Mouse (Mus musculus): ENCODE results near the gene Gm10959. TPM values are rescaled to one million over a fixed set of nuclear protein-coding genes. Genes with fewer than 3 reads are reported as not detected.
"Not testable (repeated sequence)": the region's sequence is repeated elsewhere in the genome, so short reads cannot be mapped to it uniquely, and the experiment has no call there.

Gm10959 gene
- not detected in 2 replicates for polyA plus RNA-seq (2015; fragmentation: Nextera tagmentation; extraction: Ambion mirVana)

GRCm38 (mm10) chr3:122919260-122919659 lies at the start of gene Gm10959:
Gene Gm10959, minus strand, starts transcription at chr3:122919360.
- no peak for DNase-seq (ENCODE audit: low spot score)

- no peak for DNase-seq (ENCODE audit: low spot score)
These were observed 49.2 kb upstream of the Gm10959 start for GRCm38 (mm10) chr3:122968391-122968790.

GRCm38 (mm10) chr3:122964301-122964700 lies 45.1 kb upstream of the Gm10959 start:
- no peak for DNase-seq (ENCODE audit: low spot score)

GRCm38 (mm10) chr3:122950129-122950528 lies 31.0 kb upstream of the Gm10959 start:
- no peak for DNase-seq (ENCODE audit: low spot score)

- DNase-seq (ENCODE audit: low spot score) = no peak
These were observed 24.3 kb upstream of the Gm10959 start for GRCm38 (mm10) chr3:122943387-122943890.

- DNase-seq (ENCODE audit: low spot score) = peak; percentile 56
These were observed 20.1 kb upstream of the Gm10959 start for GRCm38 (mm10) chr3:122939215-122939614.

DNA sequence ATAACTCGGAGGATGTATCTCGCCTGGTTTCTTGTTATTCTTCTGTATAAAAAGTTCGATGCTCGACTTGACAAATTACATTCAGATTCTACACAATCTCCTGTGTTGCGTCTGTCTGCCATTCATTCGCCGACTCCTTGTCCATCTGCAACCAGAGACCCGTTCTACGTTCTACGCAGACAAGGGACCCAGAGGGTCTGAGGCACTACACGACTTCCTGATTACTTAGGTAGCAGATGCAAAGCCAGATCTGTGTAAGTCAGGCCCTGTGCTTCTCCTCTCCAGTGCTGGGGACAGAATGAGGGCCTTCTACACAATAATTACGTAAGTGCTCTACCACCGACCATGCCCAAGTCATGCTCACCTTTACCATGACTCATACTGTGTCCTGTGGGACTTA lies 18.0 kb upstream of the Gm10959 start:
- not testable (repeated sequence) for DNase-seq (ENCODE audit: low spot score)

DNA sequence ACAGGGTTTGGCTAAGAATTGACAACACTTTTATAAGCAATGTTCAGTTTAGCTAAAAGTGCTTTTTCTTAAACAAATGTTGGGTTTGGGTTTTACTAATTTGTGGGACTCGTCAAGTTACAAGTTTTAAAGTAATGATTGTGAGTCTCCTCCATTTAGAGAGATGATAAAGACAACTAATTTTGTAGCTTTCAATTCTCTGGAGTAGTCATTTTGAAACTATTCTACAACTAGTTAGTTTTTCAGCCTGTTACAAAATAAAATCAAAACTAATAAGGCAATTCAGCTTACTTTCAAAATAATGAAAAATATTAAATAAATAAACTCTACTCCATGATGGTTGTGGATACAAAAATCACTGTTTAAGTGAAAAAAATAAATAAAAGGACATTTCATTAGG lies 13.3 kb upstream of the Gm10959 start:
- DNase-seq (ENCODE audit: low spot score) = no peak

GRCm38 (mm10) chr3:122929723-122930122 lies 10.6 kb upstream of the Gm10959 start:
- DNase-seq (ENCODE audit: low spot score) = no peak

- DNase-seq (ENCODE audit: low spot score) = peak; percentile 95
These were observed 5.1 kb upstream of the Gm10959 start, which contains the start of gene 1810037I17Rik for GRCm38 (mm10) chr3:122924009-122924914. Gene 1810037I17Rik, plus strand, starts transcription at chr3:122924203.

GRCm38 (mm10) chr3:122923147-122923546 lies 4.0 kb upstream of the Gm10959 start:
- DNase-seq (ENCODE audit: low spot score) = no peak

- no peak for DNase-seq (ENCODE audit: low spot score)
These were observed 2.7 kb upstream of the Gm10959 start for GRCm38 (mm10) chr3:122921676-122922527.

DNA sequence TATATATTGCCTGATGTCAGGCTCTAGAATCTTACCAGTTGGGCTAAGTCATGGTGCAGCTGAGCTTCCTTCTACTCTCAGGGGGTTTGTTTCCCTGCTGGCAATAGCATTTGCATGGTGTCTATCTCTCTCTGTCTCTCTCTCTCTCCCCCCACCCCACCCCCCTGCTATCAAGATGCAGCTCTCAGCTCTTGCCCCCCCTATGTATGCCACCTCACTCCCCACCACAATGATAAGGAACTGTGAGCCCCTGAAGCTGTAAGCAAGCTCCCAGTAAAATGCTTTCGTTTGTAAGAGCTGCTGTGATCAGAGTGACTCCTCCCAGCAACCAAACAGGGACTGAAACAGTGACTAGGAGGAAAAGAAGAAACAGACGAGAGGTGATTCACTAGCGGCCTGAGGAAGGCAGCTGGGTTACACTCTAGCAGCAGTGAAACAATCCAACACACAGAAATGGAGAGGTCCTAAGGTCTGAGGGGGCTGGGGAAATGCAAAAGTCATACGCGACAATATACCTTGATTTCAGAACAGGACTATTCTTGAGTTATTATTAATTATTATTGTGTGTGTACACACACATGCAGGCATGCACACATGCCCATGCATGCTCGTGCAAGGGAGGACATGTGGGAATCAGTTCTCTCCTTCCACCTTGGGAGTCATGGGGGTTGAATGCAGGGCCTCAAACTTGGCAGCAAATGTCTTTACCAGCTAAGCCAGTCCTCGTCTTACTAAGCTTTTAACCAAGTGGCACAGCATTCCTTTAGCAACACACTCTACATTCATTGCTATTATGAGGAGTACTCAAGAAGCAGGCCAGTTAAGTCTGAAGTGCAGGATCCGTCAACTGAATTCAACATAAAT lies 1.6 kb upstream of the Gm10959 start:
- no peak for DNase-seq (ENCODE audit: low spot score)

- no peak for DNase-seq (ENCODE audit: low spot score)
These were observed 488 bp downstream of the Gm10959 start for GRCm38 (mm10) chr3:122918672-122919071.

DNA sequence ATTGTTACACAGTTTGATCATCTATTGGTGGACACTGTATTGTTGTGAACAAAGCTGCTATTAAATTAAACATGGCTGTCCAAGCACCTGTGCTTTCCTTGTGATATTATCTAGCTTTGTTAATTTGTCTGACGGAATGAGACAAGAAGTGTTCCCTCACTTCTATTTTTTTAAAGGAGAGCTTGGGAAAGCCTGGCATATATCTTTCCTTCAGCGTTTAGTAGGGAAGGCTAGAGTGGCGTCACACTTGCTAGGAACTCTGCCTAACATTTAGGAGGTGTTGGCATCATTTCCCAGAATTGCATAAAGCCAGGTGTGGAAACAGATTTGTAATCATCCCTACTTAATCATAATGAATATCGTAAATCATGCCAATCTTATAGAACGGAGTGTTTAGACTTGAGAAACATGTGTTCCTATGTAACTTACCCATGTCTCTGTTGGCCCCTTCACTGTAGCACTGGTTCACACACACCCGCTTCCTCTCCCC lies 2.9 kb downstream of the Gm10959 start:
- no peak for DNase-seq (ENCODE audit: low spot score)

DNA sequence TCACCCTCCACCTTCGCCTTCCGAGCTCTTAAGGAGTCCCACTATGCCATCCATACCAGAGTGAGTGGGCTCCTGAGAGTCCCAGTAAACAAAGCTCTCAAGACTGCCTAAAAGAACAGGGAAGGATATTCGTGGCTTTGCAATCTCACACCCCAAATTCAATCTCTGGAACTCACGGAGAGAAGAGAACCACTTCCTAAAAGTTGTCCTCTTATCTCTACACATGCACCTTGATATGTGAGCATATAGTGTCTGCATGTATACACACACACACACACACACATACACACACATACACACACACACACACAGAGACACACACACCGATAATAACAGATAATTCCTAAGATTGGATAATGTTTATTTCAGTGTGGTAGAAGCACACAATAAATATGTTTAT lies 3.7 kb downstream of the Gm10959 start:
- no peak for DNase-seq (ENCODE audit: low spot score)

DNA sequence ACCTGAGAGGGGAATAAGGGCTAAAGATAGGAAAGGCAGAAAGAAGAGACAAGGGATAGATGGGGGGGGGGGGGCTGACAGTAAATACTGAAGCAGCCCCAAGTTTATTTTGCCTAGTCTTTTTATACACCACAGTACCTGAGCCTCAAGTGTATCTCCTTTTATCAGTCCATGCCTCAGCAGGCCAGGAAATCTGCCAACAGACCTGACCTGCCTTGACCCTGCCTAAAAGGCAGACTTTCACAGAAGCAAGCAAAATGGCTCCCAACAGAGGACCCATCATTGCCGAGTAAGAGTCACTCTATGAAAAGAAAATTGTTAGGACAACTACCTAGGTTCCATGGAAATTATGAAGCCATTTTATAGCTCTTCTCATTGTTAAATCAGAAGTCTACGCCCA lies 11.3 kb downstream of the Gm10959 start:
- DNase-seq (ENCODE audit: low spot score) = no peak

DNA sequence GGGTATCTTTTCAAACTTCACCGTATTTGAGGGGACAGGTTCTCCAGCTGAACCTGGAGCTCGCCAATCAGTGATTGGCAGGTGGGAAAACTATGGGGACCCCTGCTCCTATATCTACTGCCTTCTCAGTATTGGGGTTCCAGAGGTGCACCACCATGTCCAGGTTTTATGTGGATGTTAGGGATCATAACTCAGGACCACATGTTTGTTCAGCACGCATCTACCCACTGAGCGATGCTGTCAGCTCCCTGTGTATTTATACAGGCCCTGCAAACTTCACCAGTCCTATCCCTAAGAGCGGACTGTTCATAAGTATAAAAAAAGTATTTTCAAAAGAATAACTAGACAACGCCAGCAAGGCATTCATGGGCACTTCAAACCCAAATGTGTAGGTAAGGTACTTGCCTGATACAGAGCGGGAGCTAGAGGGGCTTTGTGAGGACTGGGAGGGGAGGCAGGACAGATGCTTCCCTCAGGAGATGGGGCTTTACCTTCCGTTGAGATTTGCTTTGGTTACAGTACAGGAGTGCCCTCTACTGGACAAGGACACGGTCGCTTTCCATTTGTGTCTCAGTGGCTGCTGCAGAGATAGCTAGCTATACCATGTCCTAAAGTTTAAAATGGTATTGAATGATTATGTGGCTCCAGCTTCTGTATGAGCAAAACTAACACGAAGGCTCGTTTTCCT lies 15.3 kb downstream of the Gm10959 start:
- peak; percentile 52 for DNase-seq (ENCODE audit: low spot score)

DNA sequence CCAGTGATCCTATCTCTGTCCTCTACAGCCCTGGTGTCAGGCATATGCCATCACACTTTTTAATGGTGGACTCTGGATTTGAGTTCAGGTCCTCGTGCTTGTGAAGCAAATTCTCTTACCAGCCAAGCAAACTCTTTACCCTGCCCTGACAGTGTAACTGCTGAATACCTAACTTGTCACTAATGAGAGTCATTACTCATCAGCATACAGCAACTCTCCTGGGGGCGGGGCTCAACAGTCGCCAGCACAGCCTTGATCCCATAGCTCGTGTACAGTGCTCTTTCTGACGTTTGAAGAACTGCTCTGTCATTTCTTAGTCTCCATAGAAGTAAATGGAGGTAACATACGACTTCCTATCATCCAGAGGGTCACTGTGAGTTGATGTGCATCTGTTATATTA lies 20.9 kb downstream of the Gm10959 start:
- no peak for DNase-seq (ENCODE audit: low spot score)

- no peak for DNase-seq (ENCODE audit: low spot score)
These were observed 23.9 kb downstream of the Gm10959 start for GRCm38 (mm10) chr3:122895189-122895731.
